Mouse (Mus musculus) embryo, embryonic 11 days (tissue): ENCODE data around the gene Pcx.
A peak's percentile ranks its signal among the peaks of the same experiment; 100 is the strongest.

Experiments
- DNase-seq: peaks from one replicate; pipeline ENCODE4 v3.0.0-alpha.2; 2015

Pcx gene

GRCm38 (mm10) chr19:4624006-4624405 is 113.7 kb downstream of the Pcx start:
- DNase-seq, result no peak

- no peak for DNase-seq
These were observed 114.3 kb downstream of the Pcx start for GRCm38 (mm10) chr19:4624406-4625178.

GRCm38 (mm10) chr19:4625179-4625828 is 115.0 kb downstream of the Pcx start, which contains the start of gene Rce1:
Gene Rce1, minus strand, starts transcription at chr19:4625641.
- DNase-seq, result peak; percentile 96

- DNase-seq, result no peak
These were observed 115.7 kb downstream of the Pcx start for GRCm38 (mm10) chr19:4625829-4626535.

- DNase-seq, result peak; percentile 76
These were observed 118.5 kb downstream of the Pcx start for GRCm38 (mm10) chr19:4628819-4629218.

GRCm38 (mm10) chr19:4635986-4636385 is 125.7 kb downstream of the Pcx start:
- DNase-seq, result no peak

GRCm38 (mm10) chr19:4644271-4644670 is 134.0 kb downstream of the Pcx start:
- DNase-seq, result peak; percentile 64

- DNase-seq, result no peak
These were observed 136.7 kb downstream of the Pcx start for GRCm38 (mm10) chr19:4646917-4647492.

- no peak for DNase-seq
These were observed 147.9 kb downstream of the Pcx start for GRCm38 (mm10) chr19:4658156-4658555.

GRCm38 (mm10) chr19:4666815-4667214 is 156.5 kb downstream of the Pcx start:
- no peak for DNase-seq

- DNase-seq, result no peak
These were observed 160.5 kb downstream of the Pcx start for GRCm38 (mm10) chr19:4670776-4671175.
